Mouse (Mus musculus) heart, embryonic 13.5 days (tissue): ENCODE results near the gene Plod2. TPM values are rescaled to one million over a fixed set of nuclear protein-coding genes. Genes with fewer than 3 reads are reported as not detected.

Source experiments
- ATAC-seq: fragments of 200-750 bp; cut with Nextera tagmentation; 2 replicates; pipeline ENCODE4 v1.8.0; 2017; ENCODE audit warnings: moderate TSS enrichment; ENCODE audit not compliant: insufficient number of reproducible peaks, low FRiP score, low TSS enrichment; ENCODE audit errors: extremely low read depth
- H3K27ac ChIP-seq: fragments of 300-500 bp; sonication (generic); replicated peaks from 2 replicates; pipeline ENCODE4 v1.5.1; 2015; ENCODE audit warnings: moderate library complexity, mild to moderate bottlenecking, inconsistent platforms
- H3K27me3 ChIP-seq: fragments of 300-500 bp; sonication (generic); replicated peaks from 2 replicates; pipeline ENCODE4 v1.6.1; 2015; ENCODE audit warnings: mild to moderate bottlenecking, inconsistent platforms
- H3K36me3 ChIP-seq: fragments of 300-500 bp; sonication (generic); 2 replicates; pipeline ENCODE4 v1.6.1; 2015; ENCODE audit warnings: mild to moderate bottlenecking, inconsistent platforms
- H3K4me1 ChIP-seq: fragments of 300-500 bp; sonication (generic); 2 replicates; pipeline ENCODE4 v1.6.1; 2015; ENCODE audit warnings: inconsistent platforms
- H3K4me2 ChIP-seq: fragments of 300-500 bp; sonication (generic); 2 replicates; pipeline ENCODE4 v1.6.1; 2015; ENCODE audit warnings: inconsistent platforms, mild to moderate bottlenecking, moderate library complexity
- H3K4me3 ChIP-seq: fragments of 300-500 bp; sonication (generic); 2 replicates; pipeline ENCODE4 v1.5.1; 2015; ENCODE audit warnings: moderate library complexity, mild to moderate bottlenecking, inconsistent platforms
- H3K9ac ChIP-seq: fragments of 300-500 bp; sonication (generic); 2 replicates; pipeline ENCODE4 v1.6.1; 2015; ENCODE audit warnings: inconsistent platforms, mild to moderate bottlenecking, moderate library complexity
- H3K9me3 ChIP-seq: fragments of 300-500 bp; sonication (generic); 2 replicates; pipeline ENCODE4 v1.6.1; 2016; ENCODE audit warnings: inconsistent platforms
- WGBS: fragments of 180-500 bp; shearing (Covaris S2); methylation state at CpG from one replicate; pipeline ENCODE4 v1.1.7; 2015; ENCODE audit warnings: mixed read lengths; 5-methylcytosine and 5-hydroxymethylcytosine counted together
- polyA plus RNA-seq: library from polyadenylated mRNA; unstranded; fragments of >200 nt; fragmentation: Nextera tagmentation; extraction: Ambion mirVana; gene quantifications from 2 replicates; pipeline ENCODE4 v1.2.1, GENCODE M21; 2015

The Plod2 gene
- polyA plus RNA-seq, 1 experiment from 2014 or later, result 30.1 TPM

DNA sequence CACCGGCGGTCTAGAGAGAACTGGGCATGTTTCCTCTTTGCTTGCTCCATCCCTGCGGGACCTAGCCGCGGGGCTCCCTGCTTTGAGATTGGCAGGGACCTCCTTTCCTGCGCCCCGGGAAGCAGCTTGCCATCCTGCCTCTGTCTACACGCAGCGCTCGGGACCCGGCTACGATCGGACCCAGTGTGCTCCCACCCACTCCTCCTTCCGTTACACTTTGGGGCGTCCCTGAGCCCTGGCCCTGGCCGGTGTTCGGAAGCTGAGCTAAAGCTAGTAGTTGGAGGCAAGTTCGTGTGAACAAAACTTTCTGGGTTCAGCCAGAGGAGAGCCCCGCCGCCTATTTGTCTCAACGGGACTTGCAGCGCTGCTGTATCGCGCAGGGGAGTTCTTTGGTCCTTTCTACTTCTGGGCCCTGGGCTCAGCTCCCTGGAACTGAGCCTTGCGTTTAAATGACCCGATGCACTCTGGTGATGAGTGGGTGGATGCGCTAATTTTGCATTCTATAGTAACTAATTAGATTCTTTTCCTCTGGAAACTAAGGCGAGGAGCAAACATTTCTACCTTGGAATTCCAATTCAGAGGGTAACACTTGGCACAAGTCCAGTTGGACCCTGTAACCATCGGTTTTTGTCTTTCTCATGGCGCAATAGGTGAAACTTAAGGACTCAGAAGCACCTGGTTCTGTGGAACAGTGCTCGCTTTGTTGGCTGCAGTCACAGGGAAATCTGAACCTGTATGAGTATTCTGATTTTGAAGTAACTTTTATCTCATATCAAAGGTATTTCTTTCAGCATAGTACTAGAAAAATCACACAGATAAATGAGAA is 781 bp downstream of the Plod2 start:
- 0 out of 2 replicates have a peak, but pooled peaks have one; percentile 39 for ATAC-seq
- Histone ChIP-seq H3K4me2 (peak overlapping the region; percentile 79), H3K4me3 (peak overlapping the region; percentile 67), H3K27ac (peak overlapping the region; percentile 79), H3K27me3 (no peaks in the 10 kb centered on the region), H3K9ac (peak overlapping the region; percentile 83), H3K4me1 (peaks cover 43% of the 10 kb centered on the region), H3K9me3 (no peaks in the 10 kb centered on the region), H3K36me3 (no peaks in the 10 kb centered on the region; the same call in 1 of the 2 replicates)
- WGBS, result 2% methylated on average over 31 of the region's 31 CpGs

DNA sequence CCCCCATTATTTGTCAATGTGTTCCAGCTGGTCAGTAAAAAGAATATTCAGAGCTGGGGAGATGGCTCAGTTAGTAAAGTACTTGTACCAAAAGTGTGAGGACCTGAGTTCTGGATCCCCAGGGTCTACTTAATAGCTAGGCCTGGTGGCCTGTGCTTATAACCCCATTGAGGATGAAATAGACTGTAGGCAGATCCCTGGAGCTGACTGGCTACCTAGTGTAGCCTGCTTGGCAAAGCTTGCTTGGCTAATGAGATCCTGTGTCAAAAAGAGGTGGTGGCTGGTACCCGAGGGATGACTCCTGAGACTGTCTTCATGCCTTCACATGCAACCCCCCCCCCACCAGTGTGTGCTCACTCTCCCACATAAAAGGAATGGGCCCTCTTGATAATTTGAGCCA is 2.1 kb downstream of the Plod2 start:
- Histone ChIP-seq H3K36me3 (peaks cover 9% of the 10 kb centered on the region), H3K27me3 (no peaks in the 10 kb centered on the region), H3K4me2 (peak overlapping the region; percentile 79), H3K27ac (no peak overlapping the region), H3K4me3 (peak overlapping the region; percentile 67), H3K4me1 (peaks cover 52% of the 10 kb centered on the region), H3K9ac (no peak overlapping the region), H3K9me3 (no peaks in the 10 kb centered on the region)
- no peak for ATAC-seq
- WGBS, result 77% methylated on average over 1 of the region's 1 CpGs

DNA sequence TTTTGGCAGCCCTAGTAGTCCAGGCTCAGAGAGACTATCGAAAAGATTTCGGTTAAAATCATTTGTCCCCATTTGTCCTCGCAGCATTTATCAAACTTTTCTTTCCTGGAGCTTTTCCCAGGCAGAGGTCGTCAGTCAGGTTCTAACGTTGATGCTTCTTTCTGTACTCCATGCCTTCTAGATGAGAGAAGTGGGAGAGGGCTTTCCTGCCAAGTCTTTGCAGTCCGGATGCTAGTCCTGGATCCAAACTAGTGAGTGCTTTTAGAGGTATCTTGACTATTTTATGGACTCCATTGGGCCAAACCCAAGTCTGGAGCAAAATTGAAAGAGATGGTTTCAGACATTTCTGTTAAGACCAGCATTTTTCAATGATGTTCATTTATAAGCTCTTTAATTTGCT is 3.0 kb downstream of the Plod2 start:
- WGBS, result 63% methylated on average over 6 of the region's 6 CpGs
- Histone ChIP-seq H3K9ac (no peak overlapping the region), H3K27me3 (no peaks in the 10 kb centered on the region), H3K27ac (0 out of 2 replicates have a peak overlapping the region, but pooled peaks have one; percentile 13), H3K9me3 (no peaks in the 10 kb centered on the region), H3K4me1 (peaks cover 60% of the 10 kb centered on the region), H3K4me2 (peak overlapping the region; percentile 79), H3K4me3 (peak overlapping the region; percentile 67; the same call in 1 of the 2 replicates), H3K36me3 (peaks cover 13% of the 10 kb centered on the region)
- ATAC-seq, result no peak

DNA sequence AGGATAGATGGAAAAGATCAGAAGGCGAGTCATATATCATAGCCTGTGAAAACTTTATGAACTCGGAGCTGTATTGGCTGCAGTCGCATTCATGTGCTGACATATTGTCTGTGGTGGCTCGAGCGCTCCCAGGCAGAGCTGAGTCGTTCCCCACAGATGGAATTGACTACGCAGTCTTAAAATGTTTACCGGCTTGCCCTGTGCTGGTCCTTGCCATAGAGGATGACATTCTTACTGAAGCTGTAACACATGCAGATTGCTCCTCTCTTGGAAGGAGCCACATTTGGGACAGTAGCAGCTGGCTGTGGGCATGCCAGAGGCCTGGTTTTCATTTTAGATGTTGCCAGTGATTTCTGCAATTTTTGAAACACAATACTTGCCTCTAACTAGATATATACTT is 4.4 kb downstream of the Plod2 start:
- H3K9ac ChIP-seq, result no peak overlapping the region
- H3K4me1 ChIP-seq, result peaks cover 55% of the 10 kb centered on the region
- WGBS, result 78% methylated on average over 8 of the region's 8 CpGs
- H3K4me3 ChIP-seq, result no peak overlapping the region
- H3K9me3 ChIP-seq, result no peaks in the 10 kb centered on the region
- peaks cover 13% of the 10 kb centered on the region for H3K36me3 ChIP-seq
- H3K27ac ChIP-seq, result no peak overlapping the region
- no peaks in the 10 kb centered on the region for H3K27me3 ChIP-seq
- no peak for ATAC-seq
- no peak overlapping the region for H3K4me2 ChIP-seq

DNA sequence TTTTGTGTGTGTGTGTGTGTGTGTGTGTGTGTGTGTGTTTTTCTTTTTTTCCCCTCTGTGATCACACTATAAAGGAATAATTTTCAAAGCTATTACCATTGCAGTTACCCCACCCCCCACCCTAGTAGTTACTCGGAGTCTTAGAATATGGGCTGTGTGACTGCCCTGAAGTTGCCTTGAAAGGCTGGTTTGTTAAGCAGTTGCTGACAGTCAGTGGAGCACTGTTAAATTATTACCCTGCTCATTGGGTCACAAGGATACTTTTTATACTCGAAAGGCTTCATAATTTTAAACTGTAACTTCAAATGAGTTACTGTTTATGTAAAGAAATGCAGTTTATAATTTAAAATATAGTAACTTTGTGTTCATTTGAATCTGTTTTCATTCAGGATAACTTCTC is 5.1 kb downstream of the Plod2 start:
- Histone ChIP-seq H3K4me3 (no peak overlapping the region), H3K9me3 (no peaks in the 10 kb centered on the region), H3K4me2 (no peak overlapping the region), H3K4me1 (peaks cover 55% of the 10 kb centered on the region), H3K36me3 (peaks cover 13% of the 10 kb centered on the region), H3K27ac (no peak overlapping the region), H3K9ac (no peak overlapping the region), H3K27me3 (no peaks in the 10 kb centered on the region)
- 81% methylated on average over 2 of the region's 2 CpGs for WGBS
- ATAC-seq, result no peak

DNA sequence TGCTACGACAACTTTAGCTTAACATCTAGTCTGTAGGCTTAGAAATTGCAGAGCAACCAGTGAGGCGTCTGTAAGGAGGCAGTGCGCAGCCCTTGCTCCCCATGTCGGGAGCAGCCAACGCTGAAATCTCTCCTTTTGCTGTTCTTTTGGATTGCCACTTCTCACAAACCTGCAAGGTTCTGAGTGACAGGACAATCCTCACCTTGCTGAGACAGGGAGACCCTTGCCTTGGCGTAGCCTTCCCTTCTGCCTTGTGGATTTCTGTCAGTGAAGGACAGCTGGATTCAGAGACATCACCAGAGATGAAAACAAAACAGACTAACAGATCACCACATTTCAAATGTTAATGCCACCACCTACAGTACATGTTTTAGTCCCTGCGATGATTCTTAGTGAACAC is 5.8 kb downstream of the Plod2 start:
- Histone ChIP-seq H3K27me3 (no peaks in the 10 kb centered on the region), H3K9ac (no peak overlapping the region), H3K27ac (no peak overlapping the region), H3K4me1 (peaks cover 58% of the 10 kb centered on the region), H3K4me2 (no peak overlapping the region), H3K4me3 (no peak overlapping the region), H3K36me3 (peaks cover 13% of the 10 kb centered on the region), H3K9me3 (no peaks in the 10 kb centered on the region)
- ATAC-seq, result no peak
- 85% methylated on average over 7 of the region's 7 CpGs for WGBS

DNA sequence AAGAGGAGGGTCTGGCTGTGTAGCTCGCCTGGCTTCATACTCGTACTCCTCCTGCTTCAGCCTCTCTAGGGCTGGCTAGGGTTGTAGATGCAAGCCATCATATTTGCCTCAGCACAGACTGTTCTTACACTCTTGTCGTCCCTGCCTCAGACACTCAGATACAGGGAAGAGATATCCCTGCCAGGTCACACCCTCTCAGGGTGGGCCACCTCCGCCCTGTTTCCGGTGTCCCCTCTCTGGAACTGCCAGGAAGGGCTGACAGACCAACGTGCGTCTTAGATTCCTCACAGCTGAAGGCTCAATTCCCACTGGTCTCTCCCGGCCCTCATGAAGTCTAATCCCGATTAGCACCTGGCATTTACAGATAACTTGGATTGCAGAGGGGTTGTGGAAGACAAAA is 6.6 kb downstream of the Plod2 start:
- H3K27ac ChIP-seq, result no peak overlapping the region

DNA sequence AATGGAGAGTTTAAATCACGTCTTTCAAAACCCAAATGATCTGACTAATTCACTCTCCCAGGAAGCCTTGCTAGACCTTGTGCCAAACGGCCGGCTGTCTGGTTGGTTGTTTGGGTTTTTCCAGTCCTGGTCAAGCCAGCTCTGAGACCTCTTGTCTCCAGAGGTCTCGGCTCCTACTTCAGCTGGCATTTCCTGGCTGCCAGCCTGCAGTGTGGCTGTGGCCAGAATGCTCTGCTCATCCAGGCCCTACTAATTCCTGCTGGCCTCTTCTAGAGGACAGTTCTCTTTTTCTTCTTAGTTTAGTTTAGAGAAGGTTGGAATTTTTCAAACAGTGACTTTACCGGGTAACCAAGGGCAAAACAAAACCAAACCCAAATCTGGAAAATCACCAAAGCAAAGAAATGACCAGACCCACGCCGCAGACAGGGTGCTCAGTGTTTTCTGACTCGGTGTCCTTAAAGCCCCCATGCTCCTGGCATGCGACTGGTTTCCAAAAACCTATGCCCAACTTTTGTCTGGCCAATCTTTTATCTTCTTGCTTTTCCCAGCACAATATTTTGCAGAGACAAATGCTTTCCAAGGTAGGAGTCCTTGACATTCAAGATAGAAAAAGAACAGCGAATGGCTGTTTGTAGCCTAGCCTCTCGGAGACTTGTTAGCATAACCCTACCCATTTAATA is 7.9 kb downstream of the Plod2 start:
- Histone ChIP-seq H3K9ac (no peak overlapping the region), H3K4me2 (no peak overlapping the region), H3K4me1 (peaks cover 53% of the 10 kb centered on the region), H3K9me3 (no peaks in the 10 kb centered on the region), H3K4me3 (no peak overlapping the region), H3K36me3 (peaks cover 13% of the 10 kb centered on the region), H3K27ac (peak overlapping the region; percentile 59), H3K27me3 (no peaks in the 10 kb centered on the region)
- no peak for ATAC-seq
- WGBS, result 65% methylated on average over 11 of the region's 11 CpGs

More for the DNA sequence above, 6.6 kb downstream of the Plod2 start:
- Histone ChIP-seq H3K27me3 (no peaks in the 10 kb centered on the region), H3K9ac (no peak overlapping the region), H3K4me3 (no peak overlapping the region), H3K4me2 (no peak overlapping the region), H3K4me1 (peaks cover 59% of the 10 kb centered on the region), H3K36me3 (peaks cover 13% of the 10 kb centered on the region), H3K9me3 (no peaks in the 10 kb centered on the region)
- no peak for ATAC-seq
- 53% methylated on average over 9 of the region's 9 CpGs for WGBS

DNA sequence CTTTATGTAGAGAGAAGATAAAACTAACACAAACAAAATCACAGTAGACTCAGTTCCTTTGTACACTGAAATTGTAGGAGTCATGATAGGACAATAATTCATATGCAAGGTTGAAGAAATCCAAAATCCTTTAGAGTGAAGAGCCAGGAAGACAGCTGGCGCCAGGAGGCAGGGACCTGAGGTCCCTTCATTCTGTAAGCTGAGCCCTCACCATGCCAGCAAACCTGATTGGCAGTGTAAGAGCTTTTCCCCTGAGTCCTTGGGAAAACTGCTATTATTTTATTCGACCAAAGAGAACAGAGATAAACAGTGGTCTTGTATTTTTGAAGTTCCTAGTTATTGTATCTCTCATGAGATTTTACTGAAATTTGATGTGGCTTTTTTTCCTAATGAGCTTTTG is 9.0 kb downstream of the Plod2 start:
- Histone ChIP-seq H3K36me3 (peaks cover 13% of the 10 kb centered on the region), H3K27ac (no peak overlapping the region), H3K4me2 (no peak overlapping the region), H3K4me3 (no peak overlapping the region), H3K27me3 (no peaks in the 10 kb centered on the region), H3K4me1 (peaks cover 45% of the 10 kb centered on the region), H3K9ac (no peak overlapping the region), H3K9me3 (no peaks in the 10 kb centered on the region)
- 59% methylated on average over 2 of the region's 2 CpGs for WGBS
- no peak for ATAC-seq

DNA sequence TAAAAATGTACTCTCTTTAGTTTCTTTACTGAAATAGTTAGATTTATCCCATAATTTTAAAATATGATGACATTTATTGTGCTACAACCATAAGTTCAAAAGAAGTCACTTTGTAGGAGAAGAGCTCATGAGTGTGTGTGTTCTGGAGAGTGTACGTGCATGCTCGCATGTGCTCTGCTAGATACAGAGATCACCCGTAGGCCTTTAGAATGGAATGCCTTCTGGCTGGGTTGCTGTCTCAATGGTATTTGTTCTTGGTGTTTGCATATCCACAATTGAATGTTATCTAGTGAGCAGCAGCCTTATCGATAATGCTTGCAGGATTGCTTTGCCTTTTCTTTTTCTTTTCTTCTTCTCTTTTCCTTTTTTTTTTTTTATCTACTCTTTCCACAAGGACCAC is 9.6 kb downstream of the Plod2 start:
- Histone ChIP-seq H3K9me3 (no peaks in the 10 kb centered on the region), H3K27ac (no peak overlapping the region), H3K36me3 (peaks cover 13% of the 10 kb centered on the region), H3K27me3 (no peaks in the 10 kb centered on the region), H3K4me2 (no peak overlapping the region), H3K4me1 (peaks cover 39% of the 10 kb centered on the region), H3K9ac (no peak overlapping the region), H3K4me3 (no peak overlapping the region)
- no peak for ATAC-seq
- WGBS, result 48% methylated on average over 4 of the region's 4 CpGs

DNA sequence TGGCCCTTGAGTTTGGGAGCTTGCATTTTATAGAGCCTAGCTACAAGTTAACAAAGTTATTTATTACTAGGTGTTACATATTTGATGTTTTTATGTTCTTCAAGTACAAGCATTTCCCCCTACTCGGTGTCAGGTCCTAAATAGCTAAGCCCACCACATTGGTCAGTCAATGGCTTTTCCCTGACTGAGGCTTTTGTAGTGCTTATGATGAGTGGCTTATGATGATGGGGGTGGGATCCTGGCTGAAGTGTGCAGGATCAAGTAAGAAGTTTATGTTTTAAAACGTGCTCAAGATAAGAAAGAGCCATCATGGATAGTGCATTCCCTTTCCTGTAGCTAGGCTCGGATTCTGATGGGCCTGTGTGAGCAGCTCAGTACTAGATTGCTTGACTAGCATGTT is 10.7 kb downstream of the Plod2 start:
- H3K4me2 ChIP-seq, result no peak overlapping the region
- no peak overlapping the region for H3K4me3 ChIP-seq
- H3K27ac ChIP-seq, result no peak overlapping the region
- peaks cover 13% of the 10 kb centered on the region for H3K36me3 ChIP-seq
- WGBS, result 50% methylated on average over 3 of the region's 3 CpGs
- no peaks in the 10 kb centered on the region for H3K27me3 ChIP-seq
- peaks cover 39% of the 10 kb centered on the region for H3K4me1 ChIP-seq
- ATAC-seq, result no peak
- H3K9ac ChIP-seq, result no peak overlapping the region
- H3K9me3 ChIP-seq, result no peaks in the 10 kb centered on the region
